Comparison of ENCODE assay signal across 8 mouse cellular contexts in the genomic region with DNA sequence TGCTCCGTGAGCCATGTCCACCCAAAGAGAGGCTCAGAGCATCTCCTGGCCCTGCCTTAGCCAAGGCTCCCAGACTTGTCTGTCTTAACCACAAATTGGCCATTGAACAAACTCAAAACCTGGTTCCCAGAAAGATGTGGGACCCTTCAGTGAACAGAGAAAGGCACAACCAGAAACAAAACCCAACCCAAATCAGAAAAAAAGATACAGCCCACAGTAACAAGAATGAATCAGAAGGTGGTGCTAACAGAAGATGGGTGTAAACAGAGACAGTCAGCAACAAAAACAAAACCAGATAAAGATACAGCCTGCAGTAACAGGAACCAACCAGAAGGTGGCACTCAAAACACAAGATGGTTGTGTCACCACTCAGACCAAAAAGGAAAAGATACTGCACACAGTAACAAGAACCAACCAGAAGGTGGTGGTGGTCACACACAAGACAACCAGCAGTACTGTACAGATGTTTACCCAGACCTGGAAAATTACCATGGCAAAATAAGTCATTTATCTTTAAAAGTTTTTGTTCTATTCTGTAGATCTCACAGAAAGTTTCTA. TPM values are rescaled to one million over a fixed set of nuclear protein-coding genes. Genes with fewer than 3 reads are reported as not detected.
DNase-seq lines count a peak whose midpoint lies in the region; ATAC-seq lines count a peak whose summit lies in the region.

No protein-coding gene starts in this region.

- DNase-seq in heart, postnatal 10 days, result peak; percentile 4 to 20
- DNase-seq in heart, postnatal 4 days, result no peak
- DNase-seq in CD4-positive helper T cell, adult 2 months (ENCODE audit: low read depth, low spot score), result peak; percentile 66
- peak; percentile 69 for DNase-seq in ZHBTc4 (ENCODE audit: low read depth, low spot score)
- no peak for DNase-seq in testis, postnatal 14 days (ENCODE audit: low spot score)
- no peak for DNase-seq in right cerebral cortex, postnatal 10 days (ENCODE audit: low spot score in 2 of 2)
- DNase-seq in adrenal gland, postnatal 4 days (ENCODE audit: low spot score in 2 of 2), result no peak

- intact Hi-C loops in heart, postnatal 10 days (cut with DNase I), result loop anchor here (2.0 kb wide), 1 partner anchor 234 kb away; no protein-coding TSS in a partner anchor

- ATAC-seq in megakaryocyte progenitor cell, adult 5-6 weeks (replicated peaks; ENCODE audit: poor library complexity), result peak; percentile 95

RNA-seq across cellular contexts. Expression of a gene that starts 47.0 kb away (rescaled TPM):
- 10 to 100 TPM; 40.9 to 41.1 TPM for total RNA-seq in heart, postnatal 10 days (2021)
- 10 to 100 TPM; 43.4 to 46.7 TPM for total RNA-seq in heart, postnatal 4 days (2021)
- 64.0 and 86.4 TPM in 2 replicates for total RNA-seq in megakaryocyte progenitor cell, adult 5-6 weeks (2015)
- 67.3 and 109 TPM in 2 replicates for total RNA-seq in megakaryocyte progenitor cell, adult 5-6 weeks (2017)
- 10 to 100 TPM; 96.7 to 99.0 TPM for total RNA-seq in adrenal gland, postnatal 4 days (2021)

RNA-seq across cellular contexts. Expression of a gene that starts 57.1 kb away (rescaled TPM):
- total RNA-seq in heart, postnatal 10 days (2021), result not detected
- total RNA-seq in heart, postnatal 4 days (2021), result not detected
- total RNA-seq in megakaryocyte progenitor cell, adult 5-6 weeks (2015), result not detected in 2 replicates
- not detected in 2 replicates for total RNA-seq in megakaryocyte progenitor cell, adult 5-6 weeks (2017)
- not detected for total RNA-seq in adrenal gland, postnatal 4 days (2021)

Comparison
In these comparisons a context has a peak if more than half of its experiments do, and no peak if none do; other contexts are left out.
1. DNase-seq: peak in heart, postnatal 10 days (2 of 2), CD4-positive helper T cell, adult 2 months (single experiment) and ZHBTc4 (single experiment); none in heart, postnatal 4 days (single experiment), testis, postnatal 14 days (single experiment), right cerebral cortex, postnatal 10 days (0 of 2) and adrenal gland, postnatal 4 days (0 of 2).